Mouse (Mus musculus): ENCODE results near the gene Gm19426. TPM values are rescaled to one million over a fixed set of nuclear protein-coding genes. Genes with fewer than 3 reads are reported as not detected.

The Gm19426 gene
- total RNA-seq (2021) = 1 to 10 TPM; 2.8 to 3.4 TPM

DNA sequence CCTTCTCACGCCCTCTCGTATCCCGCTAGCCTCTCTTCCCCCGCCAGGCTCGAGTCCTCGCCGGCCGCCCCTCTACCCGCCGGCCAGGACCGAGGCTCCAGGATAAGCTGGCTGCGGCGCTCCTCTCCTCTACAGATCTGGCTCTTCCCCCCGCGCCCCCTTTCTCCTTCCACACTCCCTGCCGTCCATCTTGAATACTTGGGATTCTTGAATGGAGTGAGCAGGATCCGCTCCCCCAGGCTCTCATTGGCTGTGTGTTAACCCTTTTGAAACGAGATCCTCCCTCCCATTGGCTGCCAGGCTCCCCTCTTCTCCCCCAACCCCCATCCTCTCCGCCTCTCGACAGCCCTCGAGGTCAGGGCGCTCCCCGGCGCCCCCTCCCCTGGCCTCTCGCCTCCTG lies at the start of gene Gm19426:
TSS of gene Gm19426 (minus strand) at position 95 of the 400 bp plus-strand sequence.
- peak; percentile 55 to 58 for DNase-seq

- DNase-seq = no peak
Observed at GRCm38 (mm10) chr2:84793154-84793553, 49.7 kb upstream of the Gm19426 start.

GRCm38 (mm10) chr2:84792516-84792915 lies 49.1 kb upstream of the Gm19426 start:
- no peak for DNase-seq

DNA sequence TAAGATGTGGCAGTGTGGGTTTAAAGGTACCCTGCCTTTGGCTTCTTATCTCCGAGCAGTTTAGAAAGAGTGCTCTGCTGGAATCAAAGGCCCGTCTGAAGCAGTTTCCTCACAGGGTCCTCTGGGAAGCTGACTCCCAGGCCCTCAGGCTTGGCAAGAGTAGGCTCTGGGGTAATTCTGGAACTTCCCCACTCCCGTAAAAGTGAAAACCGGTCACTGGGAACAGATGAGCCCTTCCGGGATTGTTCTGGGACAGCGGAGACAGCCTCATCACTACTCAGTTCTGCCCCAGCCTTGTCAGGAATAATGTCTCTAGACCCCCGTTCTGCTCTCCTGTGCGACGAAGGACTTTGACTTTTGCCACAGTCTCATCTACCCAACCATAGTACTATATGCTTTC lies 47.0 kb upstream of the Gm19426 start:
- no peak for DNase-seq

- DNase-seq = no peak
Observed at GRCm38 (mm10) chr2:84788316-84788715, 44.9 kb upstream of the Gm19426 start.

DNA sequence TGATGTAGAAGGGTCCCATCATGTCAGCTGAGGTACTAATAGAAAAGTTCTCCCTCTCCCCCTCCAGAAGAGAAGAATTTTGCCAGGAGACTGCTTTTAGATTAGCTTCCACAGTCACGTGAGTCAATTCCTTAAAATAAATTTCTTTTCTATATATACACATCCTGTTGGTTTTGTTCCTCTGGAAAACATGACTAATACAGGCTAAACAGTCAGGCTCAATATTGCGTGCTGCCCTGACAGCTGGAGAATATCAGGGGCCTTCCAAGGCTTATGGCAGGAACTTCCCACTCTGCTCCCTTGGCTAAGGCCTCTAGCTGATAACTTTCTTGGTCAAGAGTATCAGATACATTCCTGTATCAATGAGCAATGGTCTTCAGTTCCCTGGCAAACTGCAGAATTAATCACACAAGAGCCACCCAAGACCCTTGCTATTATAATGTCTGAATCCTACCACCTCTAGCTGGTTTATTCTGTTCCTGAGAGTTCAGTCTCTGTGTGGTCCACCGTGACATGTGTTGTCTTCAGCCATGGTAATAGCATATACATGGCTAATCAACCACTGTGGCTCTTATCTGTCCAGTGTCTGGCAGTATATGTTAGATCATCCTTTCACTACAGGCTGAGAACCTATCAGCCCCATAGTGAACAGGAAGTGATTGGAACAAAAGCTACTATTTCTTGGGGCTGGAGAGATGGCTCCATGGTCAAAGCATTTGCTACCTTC lies 40.5 kb upstream of the Gm19426 start:
- DNase-seq = no peak

DNA sequence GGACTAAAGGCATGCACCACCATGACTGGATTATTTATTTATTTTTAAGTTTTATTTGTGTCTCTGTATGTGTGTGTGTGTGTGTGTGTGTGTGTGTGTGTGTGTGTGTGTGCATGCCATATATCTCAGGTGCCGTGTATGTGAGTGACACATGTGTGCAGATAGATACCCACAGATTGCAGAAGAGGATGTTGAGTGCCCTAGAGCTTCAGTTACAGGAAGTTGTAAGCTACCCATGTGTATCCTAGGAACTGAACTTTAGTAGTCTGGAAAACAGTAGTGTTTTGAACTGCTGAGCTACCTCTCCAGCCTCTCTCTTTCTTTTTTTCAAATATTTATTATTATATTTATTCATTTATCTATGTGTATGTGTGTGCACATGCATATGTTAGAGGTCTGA lies 39.9 kb upstream of the Gm19426 start:
- no peak for DNase-seq

GRCm38 (mm10) chr2:84779210-84779609 lies 35.8 kb upstream of the Gm19426 start:
- no peak for DNase-seq

DNA sequence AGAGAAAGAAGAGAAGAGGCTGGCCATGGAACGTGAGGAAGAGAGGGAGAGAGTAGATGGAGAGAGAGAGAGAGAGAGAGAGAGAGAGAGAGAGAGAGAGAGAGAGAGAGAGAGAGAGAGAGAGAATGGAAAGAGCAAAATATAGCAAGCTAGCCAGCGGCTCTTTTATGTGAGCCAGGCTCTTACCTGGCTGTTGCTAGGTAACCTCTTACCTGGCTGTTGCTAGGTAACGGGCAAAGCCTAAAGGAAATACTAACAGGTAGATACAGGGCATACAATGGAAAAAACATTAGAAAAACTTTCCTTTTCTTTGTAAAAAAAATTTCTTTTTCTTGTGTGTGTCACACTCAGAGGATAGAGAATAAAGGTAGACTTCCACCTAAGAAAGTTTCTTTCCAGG lies 34.3 kb upstream of the Gm19426 start:
- no peak for DNase-seq

DNA sequence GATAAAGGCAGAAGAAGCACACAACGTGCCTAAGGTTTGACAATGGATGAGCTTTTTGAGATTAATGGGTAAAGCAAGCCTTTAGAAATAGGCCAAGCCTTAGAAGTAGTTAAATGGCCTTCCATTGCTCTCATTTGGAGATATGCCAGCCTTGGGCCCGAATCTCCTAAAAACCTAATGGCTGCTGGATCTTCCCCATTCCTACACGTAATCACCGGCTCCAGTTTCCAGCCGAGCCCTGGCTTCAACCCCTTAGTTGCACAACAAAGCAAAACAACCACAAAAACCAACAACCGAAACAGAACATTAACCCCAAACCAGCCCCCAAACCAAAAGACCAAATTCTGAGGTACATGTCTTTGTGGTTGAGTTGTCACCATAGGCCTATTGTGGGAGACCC lies 32.2 kb upstream of the Gm19426 start:
- DNase-seq = no peak

DNA sequence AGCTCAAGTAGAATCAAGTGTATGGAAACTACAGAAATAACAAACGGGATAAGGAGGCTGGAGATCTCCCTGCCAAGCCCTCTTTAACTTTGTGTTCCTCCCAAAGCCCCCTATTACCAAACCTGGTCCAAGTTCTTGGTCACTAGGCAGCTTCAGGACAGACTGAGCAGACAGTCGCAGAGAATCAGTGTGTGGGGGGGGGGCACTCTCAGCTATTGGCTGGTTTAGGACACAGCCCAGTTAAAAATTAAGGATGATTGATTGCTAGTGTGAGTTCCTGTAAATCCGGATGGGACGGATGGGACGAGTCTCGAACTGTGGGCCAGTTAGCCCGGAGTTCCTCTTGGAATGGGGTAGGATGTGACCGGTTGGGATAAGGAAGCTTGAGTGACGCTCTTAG lies 31.8 kb upstream of the Gm19426 start, which contains the start of gene Serping1:
TSS of gene Serping1 (minus strand) at position 204 of the 400 bp plus-strand sequence.
- no peak for DNase-seq

GRCm38 (mm10) chr2:84774751-84775150 lies 31.3 kb upstream of the Gm19426 start:
- DNase-seq = no peak

GRCm38 (mm10) chr2:84773195-84773594 lies 29.7 kb upstream of the Gm19426 start:
- DNase-seq = no peak

- no peak for DNase-seq
Observed at GRCm38 (mm10) chr2:84772454-84772853, 29.0 kb upstream of the Gm19426 start.

DNA sequence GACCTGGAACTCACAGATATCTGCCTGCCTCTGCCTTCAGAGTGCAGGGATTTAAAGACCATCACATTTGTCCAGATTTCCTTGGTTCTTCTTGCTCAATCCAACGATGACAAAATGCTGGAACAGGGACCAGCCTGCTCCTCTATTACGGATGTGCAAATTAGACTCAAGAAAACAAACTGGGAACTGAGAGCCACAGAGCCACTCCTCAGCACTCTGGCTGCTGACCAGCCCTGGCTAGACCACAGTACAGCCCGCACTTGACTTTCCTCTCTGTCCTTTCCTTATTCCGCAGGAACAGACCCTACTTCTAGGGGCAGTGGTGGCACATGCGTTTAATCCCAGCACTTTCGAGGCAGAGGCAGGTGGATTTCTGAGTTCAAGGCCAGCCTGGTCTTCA lies 27.0 kb upstream of the Gm19426 start:
- DNase-seq = no peak

- no peak for DNase-seq
Observed at GRCm38 (mm10) chr2:84762818-84763217, 19.4 kb upstream of the Gm19426 start.

- DNase-seq = no peak
Observed at GRCm38 (mm10) chr2:84762295-84762694, 18.8 kb upstream of the Gm19426 start.

- DNase-seq = no peak
Observed at GRCm38 (mm10) chr2:84761840-84762239, 18.4 kb upstream of the Gm19426 start.

DNA sequence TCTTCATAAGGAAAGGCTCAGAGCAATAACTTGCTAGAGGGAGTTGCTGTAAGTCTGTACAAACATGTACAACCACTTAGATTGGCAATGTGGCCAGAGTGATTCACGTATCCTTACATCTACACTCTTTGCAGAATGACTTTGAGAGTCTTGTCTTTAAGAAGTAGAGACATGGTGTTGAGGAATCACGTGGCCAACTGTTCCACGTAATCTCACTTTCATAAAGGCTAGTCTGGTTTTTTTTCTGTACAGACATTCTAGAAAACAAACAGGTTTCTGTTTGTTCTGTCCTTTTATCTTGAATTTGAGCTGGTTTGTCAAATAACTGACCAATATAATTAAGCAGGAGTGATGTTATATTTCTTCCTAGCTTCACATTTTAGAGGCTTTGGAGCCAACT lies 17.9 kb upstream of the Gm19426 start:
- DNase-seq = no peak

GRCm38 (mm10) chr2:84760777-84761176 lies 17.3 kb upstream of the Gm19426 start:
- DNase-seq = no peak

- no peak for DNase-seq
Observed at GRCm38 (mm10) chr2:84758542-84759127, 15.2 kb upstream of the Gm19426 start.

GRCm38 (mm10) chr2:84757026-84757682 lies 13.7 kb upstream of the Gm19426 start:
- no peak for DNase-seq

DNA sequence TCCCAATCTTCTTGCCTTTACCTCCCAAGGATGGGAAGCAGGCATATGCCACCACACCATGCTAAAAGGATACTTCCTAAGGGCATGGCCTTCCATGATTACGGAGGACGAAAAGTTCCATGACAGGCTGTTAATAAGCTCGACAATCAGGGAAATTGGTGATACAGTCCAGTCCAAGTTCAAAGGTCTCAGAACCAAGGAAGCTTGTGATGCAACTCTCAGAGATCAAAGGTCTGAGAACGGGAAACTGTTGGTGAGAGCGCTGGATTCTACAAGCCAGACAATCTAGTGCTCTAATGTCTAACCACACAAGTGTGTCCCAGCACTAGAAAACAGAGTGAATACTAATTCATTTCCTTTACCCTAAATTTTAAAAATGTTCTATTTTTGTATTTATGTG lies 12.8 kb upstream of the Gm19426 start:
- no peak for DNase-seq

- DNase-seq = no peak
Observed at GRCm38 (mm10) chr2:84750115-84750514, 6.7 kb upstream of the Gm19426 start.

All from layer of hippocampus, postnatal 36 days (tissue).